Mouse (Mus musculus) kidney, adult 2 months (tissue): ENCODE measurements around the gene Acot1.

Experiments used
- CTCF ChIP-seq: fragments of 200-500 bp; conservative IDR thresholded peaks from 2 replicates; pipeline ENCODE4 v1.5.1; 2011; ENCODE audit warnings: low read depth, mild to moderate bottlenecking, control low read depth, low read length, moderate library complexity, mixed read lengths; ENCODE audit not compliant: insufficient read depth, insufficient read length
- POLR2A ChIP-seq: fragments of 200-500 bp; IDR thresholded peaks from one replicate; pipeline ENCODE4 v1.6.1; 2011; ENCODE audit warnings: low read depth, low read length, control low read depth

- TF ChIP-seq CTCF (no peak), POLR2A (no peak)
Observed at GRCm38 (mm10) chr12:84051937-84052474, 42.7 kb downstream of the Acot1 start, which contains the start of gene Acot3.
